Mouse (Mus musculus) C2C12 (cell line): ENCODE measurements around the gene Hp. TPM values are rescaled to one million over a fixed set of nuclear protein-coding genes. Genes with fewer than 3 reads are reported as not detected.
A peak's percentile ranks its signal among the peaks of the same experiment; 100 is the strongest.

ENCODE experiments used
- H3K27me3 ChIP-seq: one replicate; pipeline ENCODE4 v1.6.1; 2011; ENCODE audit not compliant: control insufficient read depth, insufficient read depth, insufficient read length
- H3K36me3 ChIP-seq: one replicate; pipeline ENCODE4 v1.6.1; 2011; ENCODE audit not compliant: control insufficient read depth, insufficient read depth
- H3K4me3 ChIP-seq: one replicate; pipeline ENCODE4 v1.5.1; 2011; ENCODE audit warnings: mild to moderate bottlenecking, control low read depth; ENCODE audit not compliant: poor library complexity, insufficient read depth, severe bottlenecking
- H3K79me2 ChIP-seq: one replicate; pipeline ENCODE4 v1.6.1; 2011; ENCODE audit not compliant: control insufficient read depth, insufficient read depth
- H3K79me3 ChIP-seq: one replicate; pipeline ENCODE4 v1.6.1; 2011; ENCODE audit warnings: low read depth, control low read depth
- H3ac ChIP-seq: one replicate; pipeline ENCODE3; 2011; ENCODE audit warnings: low read depth; ENCODE audit not compliant: control insufficient read depth, insufficient read length
- CEBPB ChIP-seq: IDR thresholded peaks from one replicate; pipeline ENCODE4 v1.6.1; 2011; ENCODE audit warnings: low read depth, mild to moderate bottlenecking, control low read depth, moderate library complexity
- CTCF ChIP-seq: IDR thresholded peaks from one replicate; pipeline ENCODE4 v1.5.1; 2011; ENCODE audit not compliant: control insufficient read depth, insufficient read depth, insufficient read length
- FOSL1 ChIP-seq: IDR thresholded peaks from one replicate; pipeline ENCODE4 v1.8.0; 2011; ENCODE audit warnings: mild to moderate bottlenecking, low read length; ENCODE audit not compliant: poor library complexity, insufficient read depth, severe bottlenecking
- MAX ChIP-seq: IDR thresholded peaks from one replicate; pipeline ENCODE4 v1.6.1; 2011; ENCODE audit warnings: mild to moderate bottlenecking, control low read depth
- MYOD1 ChIP-seq: IDR thresholded peaks from one replicate; pipeline ENCODE4 v1.6.1; 2011; ENCODE audit warnings: low read depth; ENCODE audit not compliant: control insufficient read depth, insufficient read length
- MYOG ChIP-seq: IDR thresholded peaks from one replicate; pipeline ENCODE4 v1.6.1; 2011; ENCODE audit not compliant: control insufficient read depth, insufficient read length; ENCODE audit errors: extremely low read depth
- USF1 ChIP-seq: IDR thresholded peaks from one replicate; pipeline ENCODE4 v1.6.1; 2011; ENCODE audit warnings: low read depth, mild to moderate bottlenecking, control low read depth, moderate library complexity
- polyA plus RNA-seq: library from polyadenylated mRNA; unstranded; fragments of >200 nt; fragmentation: generic; extraction: Trizol; gene quantifications from one replicate; pipeline ENCODE4 v1.2.1, GENCODE M21; 2012; ENCODE audit warnings: missing spikeins

Gene Hp
- polyA plus RNA-seq, 1 experiment: not detected

DNA sequence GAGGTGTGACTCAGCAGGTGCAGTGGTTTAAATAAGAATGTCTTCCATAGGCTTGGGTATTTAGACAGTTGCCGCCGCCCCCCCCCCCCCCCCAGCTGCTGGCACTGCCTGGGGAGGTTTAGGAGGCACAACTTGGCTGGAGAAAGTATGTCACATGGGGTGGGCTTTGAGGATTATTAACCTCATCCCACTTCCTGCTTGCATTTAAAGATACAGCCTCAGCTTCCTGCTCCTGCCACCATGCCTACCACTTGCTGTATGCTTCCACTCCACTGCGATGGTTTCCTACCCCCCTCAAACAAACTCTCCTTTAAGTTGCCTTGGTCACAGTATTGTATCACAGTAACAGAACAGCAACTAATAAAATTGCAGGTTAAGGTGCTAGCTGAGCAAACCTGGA, 34.9 kb downstream of the Hp start:
- H3K79me3 ChIP-seq: no peaks in the 10 kb centered on the region
- no peak for TF ChIP-seq CEBPB
- TF ChIP-seq MAX: no peak
- no peak for TF ChIP-seq MYOD1
- TF ChIP-seq FOSL1: no peak
- TF ChIP-seq MYOG: no peak
- TF ChIP-seq CTCF: no peak
- no peak for TF ChIP-seq USF1

DNA sequence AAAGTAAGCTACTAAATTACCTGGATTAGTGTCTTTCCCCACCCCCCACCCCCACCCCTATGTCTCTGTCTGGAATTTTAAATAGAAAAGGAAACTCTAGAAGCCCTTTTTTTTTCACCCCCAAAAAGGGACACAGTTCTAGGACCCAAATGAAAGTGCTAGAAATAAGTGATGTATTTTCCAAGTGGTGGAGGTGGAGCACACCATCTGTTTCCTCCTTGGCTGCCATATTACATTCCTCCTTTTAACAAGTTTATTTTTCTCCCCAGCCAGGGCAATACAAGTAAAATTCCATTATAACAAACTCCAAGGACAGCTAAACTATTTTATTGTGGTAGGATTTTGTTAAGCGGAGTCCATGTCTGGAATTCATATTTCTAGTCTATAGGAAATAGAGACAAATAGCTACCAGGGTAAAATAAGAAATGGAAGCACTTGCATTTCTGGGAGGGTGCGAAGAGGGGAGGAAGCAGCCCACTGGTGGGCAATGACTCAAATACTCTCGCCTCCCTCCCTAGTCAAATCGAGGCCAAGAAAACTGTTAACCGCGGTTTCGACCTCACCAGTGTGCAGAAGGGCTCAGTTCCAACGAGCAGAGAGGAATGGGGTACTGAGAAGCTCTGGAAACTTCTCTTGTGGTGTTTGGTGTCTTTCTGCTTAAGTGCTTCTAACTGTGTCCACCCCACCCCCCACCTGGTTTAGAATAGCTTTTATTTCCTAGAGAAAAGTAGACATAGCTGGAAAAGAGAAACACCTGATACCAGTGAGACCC, 36.0 kb downstream of the Hp start:
- Histone ChIP-seq H3K79me3 (no peaks in the 10 kb centered on the region), H3K27me3 (peaks cover 6% of the 10 kb centered on the region), H3K4me3 (no peak overlapping the region), H3ac (no peak overlapping the region), H3K36me3 (peaks cover 8% of the 10 kb centered on the region), H3K79me2 (no peaks in the 10 kb centered on the region)
- TF ChIP-seq MAX: no peak
- TF ChIP-seq CTCF: no peak
- no peak for TF ChIP-seq CEBPB
- no peak for TF ChIP-seq USF1
- no peak for TF ChIP-seq MYOG
- no peak for TF ChIP-seq FOSL1
- no peak for TF ChIP-seq MYOD1

More for the DNA sequence above, 34.9 kb downstream of the Hp start:
- H3K4me3 ChIP-seq: no peak overlapping the region
- peaks cover 2% of the 10 kb centered on the region for H3K27me3 ChIP-seq
- H3ac ChIP-seq: no peak overlapping the region
- H3K36me3 ChIP-seq: peaks cover 18% of the 10 kb centered on the region
- H3K79me2 ChIP-seq: no peaks in the 10 kb centered on the region

DNA sequence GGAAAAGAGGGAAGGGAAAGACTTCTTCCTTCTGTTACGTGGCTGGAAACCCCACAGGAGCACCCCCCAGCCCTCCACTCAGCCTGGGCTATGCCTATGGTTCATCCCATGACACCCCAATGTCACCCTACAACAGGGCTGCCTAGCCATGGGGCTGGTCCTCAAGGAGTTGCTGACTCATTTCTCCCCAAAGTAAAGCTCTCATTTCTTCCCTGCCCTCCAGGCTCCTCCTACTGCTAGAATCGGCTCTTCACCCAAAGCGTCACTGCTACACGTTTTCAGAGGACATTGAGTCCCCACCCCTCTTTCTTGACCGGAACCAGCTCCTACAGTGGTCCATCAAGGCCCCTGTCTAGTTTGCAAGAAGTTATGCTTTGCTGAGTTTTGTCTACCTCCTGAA, 36.8 kb downstream of the Hp start:
- Histone ChIP-seq H3K36me3 (peaks cover under 1% of the 10 kb centered on the region), H3K79me3 (no peaks in the 10 kb centered on the region), H3K27me3 (peaks cover 11% of the 10 kb centered on the region), H3K4me3 (no peak overlapping the region), H3ac (no peak overlapping the region), H3K79me2 (no peaks in the 10 kb centered on the region)
- TF ChIP-seq USF1 (no peak), MAX (no peak), CTCF (no peak), FOSL1 (no peak), MYOD1 (no peak), MYOG (no peak), CEBPB (no peak)

DNA sequence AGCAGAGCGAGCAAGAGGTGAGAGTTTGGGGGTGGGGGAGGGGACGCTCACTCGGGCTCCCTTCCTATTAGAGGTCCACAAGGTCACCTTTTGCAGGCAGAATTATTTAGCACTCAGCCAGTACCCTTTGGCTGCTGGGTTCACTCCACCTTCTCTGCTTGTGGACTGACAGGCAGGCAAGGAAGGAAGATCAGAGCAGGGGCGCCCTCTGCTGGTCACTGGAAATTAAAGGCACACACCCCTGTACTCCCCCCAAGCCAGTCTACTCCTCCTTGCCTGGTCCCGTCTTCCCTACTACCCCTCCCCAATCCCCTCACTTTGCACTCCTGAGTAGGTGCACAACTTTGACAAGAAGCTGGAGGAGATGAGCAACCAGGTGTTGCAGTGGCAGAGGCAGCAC, 42.3 kb downstream of the Hp start:
- peaks cover 20% of the 10 kb centered on the region for H3K27me3 ChIP-seq
- no peaks in the 10 kb centered on the region for H3K79me3 ChIP-seq
- H3K36me3 ChIP-seq: no peaks in the 10 kb centered on the region
- peak; percentile 71 for TF ChIP-seq CTCF
- no peak for TF ChIP-seq CEBPB
- H3K4me3 ChIP-seq: no peak overlapping the region
- H3K79me2 ChIP-seq: no peaks in the 10 kb centered on the region
- no peak overlapping the region for H3ac ChIP-seq

DNA sequence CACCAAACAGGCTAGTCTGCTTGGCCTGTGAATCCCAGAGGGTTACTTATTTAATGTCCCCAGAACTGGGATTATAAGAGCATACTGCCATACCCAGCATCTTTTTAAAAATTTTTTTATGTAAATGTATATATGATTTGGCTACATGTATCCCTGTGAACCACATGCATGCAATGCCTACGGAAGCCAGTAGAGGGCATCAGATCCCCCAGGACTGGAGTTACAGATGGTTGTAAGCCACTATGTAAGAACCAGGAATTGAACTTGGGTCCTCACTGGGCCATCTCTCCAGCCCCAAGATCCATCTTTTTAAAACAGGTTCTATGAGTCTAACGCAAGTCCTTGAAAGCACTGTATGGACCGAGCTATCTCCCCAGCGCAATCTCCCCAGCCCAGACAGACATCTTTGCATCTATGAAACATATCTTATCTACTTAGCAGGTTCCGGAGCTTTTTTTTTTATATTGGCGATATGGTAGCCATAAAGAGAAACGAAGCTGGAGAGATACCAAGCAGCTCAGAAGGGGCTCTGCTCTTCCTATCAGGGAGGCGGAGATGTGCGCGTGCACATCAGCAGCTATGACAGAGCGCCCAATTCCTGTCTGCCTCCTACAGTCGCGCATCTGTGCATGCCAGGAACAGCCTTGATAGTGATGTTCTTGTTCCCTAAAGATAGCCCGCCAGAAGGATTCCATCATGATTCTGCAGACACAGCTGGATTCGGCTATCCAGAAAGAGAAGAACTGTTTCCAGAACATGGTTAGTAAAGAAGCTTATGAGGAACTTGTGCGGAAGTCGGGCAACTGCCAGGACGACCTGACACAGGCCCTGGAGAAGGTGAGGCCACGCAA, 43.6 kb downstream of the Hp start:
- TF ChIP-seq MAX: no peak
- TF ChIP-seq USF1: no peak
- TF ChIP-seq MYOD1: no peak
- no peak for TF ChIP-seq CTCF
- TF ChIP-seq CEBPB: no peak
- TF ChIP-seq MYOG: no peak
- TF ChIP-seq FOSL1: no peak
- no peak overlapping the region for H3ac ChIP-seq
- no peaks in the 10 kb centered on the region for H3K79me3 ChIP-seq
- H3K36me3 ChIP-seq: no peaks in the 10 kb centered on the region
- H3K79me2 ChIP-seq: no peaks in the 10 kb centered on the region
- H3K27me3 ChIP-seq: peaks cover 25% of the 10 kb centered on the region
- H3K4me3 ChIP-seq: no peak overlapping the region

Other genes starting within 250 kb of the Hp start
- not detected for gene Pmfbp1, start 85.1 kb downstream of the Hp start, polyA plus RNA-seq
- gene Dhx38, start 13.3 kb downstream of the Hp start, polyA plus RNA-seq: 30.5 TPM
- gene Txnl4b, start 13.3 kb downstream of the Hp start, polyA plus RNA-seq: 7.5 TPM
- gene Dhodh, start 29.5 kb upstream of the Hp start, polyA plus RNA-seq: 21.9 TPM
- not detected for gene Pkd1l3, start 35.3 kb upstream of the Hp start, polyA plus RNA-seq
- 49.7 TPM for gene Ist1, start 114.1 kb upstream of the Hp start, polyA plus RNA-seq
- gene Zfp821, start 126.4 kb upstream of the Hp start, polyA plus RNA-seq: 9.9 TPM
- gene Atxn1l, start 158.6 kb upstream of the Hp start, polyA plus RNA-seq: 12.0 TPM
- gene Ap1g1, start 199.4 kb upstream of the Hp start, polyA plus RNA-seq: 25.6 TPM